Mouse (Mus musculus) heart, postnatal 0 days (tissue): ENCODE measurements around the gene Syt3. TPM values are rescaled to one million over a fixed set of nuclear protein-coding genes. Genes with fewer than 3 reads are reported as not detected.
A peak's percentile ranks its signal among the peaks of the same experiment; 100 is the strongest.

ENCODE experiments used
- ATAC-seq: fragments of 200-750 bp; cut with Nextera tagmentation; 2 replicates; pipeline ENCODE4 v1.8.0; 2017; ENCODE audit warnings: low read depth, moderate number of reproducible peaks, moderate library complexity; ENCODE audit not compliant: insufficient read depth
- DNase-seq: peaks from one replicate; pipeline ENCODE4 v3.0.0-alpha.2; 2016; ENCODE audit warnings: low spot score
- H3K27ac ChIP-seq: fragments of 300-500 bp; sonication (generic); 2 replicates; pipeline ENCODE4 v1.5.1; 2014; ENCODE audit warnings: low read depth, mild to moderate bottlenecking
- H3K27me3 ChIP-seq: fragments of 300-500 bp; sonication (generic); 2 replicates; pipeline ENCODE4 v1.6.1; 2014; ENCODE audit warnings: low read length, mixed read lengths; ENCODE audit not compliant: control insufficient read depth, insufficient read depth
- H3K36me3 ChIP-seq: fragments of 300-500 bp; sonication (generic); replicated peaks from 2 replicates; pipeline ENCODE4 v1.6.1; 2014; ENCODE audit warnings: low read length, mixed read lengths; ENCODE audit not compliant: control insufficient read depth, insufficient read depth
- H3K4me1 ChIP-seq: fragments of 300-500 bp; sonication (generic); 2 replicates; pipeline ENCODE4 v1.6.1; 2014; ENCODE audit warnings: antibody characterized with exemption; ENCODE audit not compliant: control insufficient read depth, insufficient read depth
- H3K4me2 ChIP-seq: fragments of 300-500 bp; sonication (generic); 2 replicates; pipeline ENCODE4 v1.6.1; 2014; ENCODE audit warnings: low read depth, mild to moderate bottlenecking, low read length, moderate library complexity
- H3K4me3 ChIP-seq: fragments of 300-500 bp; sonication (generic); 2 replicates; pipeline ENCODE4 v1.5.1; 2014; ENCODE audit warnings: low read depth, low read length
- H3K9ac ChIP-seq: fragments of 300-500 bp; sonication (generic); replicated peaks from 2 replicates; pipeline ENCODE4 v1.6.1; 2014; ENCODE audit warnings: low read depth, low read length, mixed read lengths
- H3K9me3 ChIP-seq: fragments of 300-500 bp; sonication (generic); replicated peaks from 2 replicates; pipeline ENCODE4 v1.6.1; 2016; ENCODE audit warnings: low read length; ENCODE audit not compliant: control insufficient read depth
- CTCF ChIP-seq: IDR thresholded peaks from 2 replicates; pipeline ENCODE4 v1.5.1; 2016; ENCODE audit warnings: antibody characterized with exemption, control low read depth, low read depth
- EP300 ChIP-seq: IDR thresholded peaks from 2 replicates; pipeline ENCODE4 v1.6.1; 2016; ENCODE audit warnings: antibody characterized with exemption, low read depth
- WGBS: fragments of 180-500 bp; shearing (Covaris S2); extraction: QIAGEN DNeasy Blood & Tissue Kit; methylation state at CpG from one replicate; pipeline ENCODE4 v1.1.7; 2014; 5-methylcytosine and 5-hydroxymethylcytosine counted together
- polyA plus RNA-seq: library from polyadenylated mRNA; unstranded; fragments of >200 nt; fragmentation: Nextera tagmentation; extraction: Ambion mirVana; gene quantifications from 2 replicates; pipeline ENCODE4 v1.2.1, GENCODE M21; 2015
- total RNA-seq: library from RNA; depleted of rRNA; stranded (reverse); fragments of >200 nt; gene quantifications from 2 replicates; pipeline ENCODE4 v1.2.3, GENCODE M21; 2014; ENCODE audit warnings: low replicate concordance

Gene Syt3
- total and polyA plus RNA-seq, 2 experiments from 2014 or later, result 0.86 to 3.1 TPM

GRCm38 (mm10) chr7:44337121-44337849 is 46.6 kb upstream of the Syt3 start:
- TF ChIP-seq CTCF (no peak), EP300 (no peak)
- Histone ChIP-seq H3K9ac (no peak overlapping the region), H3K27me3 (peaks cover 69% of the 10 kb centered on the region), H3K4me3 (no peak overlapping the region), H3K36me3 (no peaks in the 10 kb centered on the region), H3K27ac (no peak overlapping the region), H3K4me2 (no peak overlapping the region), H3K9me3 (no peaks in the 10 kb centered on the region), H3K4me1 (no peaks in the 10 kb centered on the region)
- no peak for DNase-seq
- 5% methylated on average over 32 of the region's 32 CpGs for WGBS
- ATAC-seq, result no peak

- no peak overlapping the region for H3K4me2 ChIP-seq
- H3K27me3 ChIP-seq, result peaks cover 55% of the 10 kb centered on the region
- H3K9me3 ChIP-seq, result no peaks in the 10 kb centered on the region
- H3K4me1 ChIP-seq, result no peaks in the 10 kb centered on the region
- ATAC-seq (no peak), DNase-seq (no peak)
- H3K4me3 ChIP-seq, result no peak overlapping the region
- 48% methylated on average over 6 of the region's 6 CpGs for WGBS
- no peak overlapping the region for H3K9ac ChIP-seq
- TF ChIP-seq EP300 (no peak), CTCF (no peak)
- H3K36me3 ChIP-seq, result no peaks in the 10 kb centered on the region
- H3K27ac ChIP-seq, result no peak overlapping the region
Measured at GRCm38 (mm10) chr7:44340226-44340625, 43.7 kb upstream of the Syt3 start.

- TF ChIP-seq CTCF, result no peak
- TF ChIP-seq EP300, result no peak
- Histone ChIP-seq H3K27ac (no peak overlapping the region), H3K4me2 (no peak overlapping the region), H3K9ac (no peak overlapping the region), H3K36me3 (no peaks in the 10 kb centered on the region), H3K27me3 (peaks cover 46% of the 10 kb centered on the region), H3K4me3 (no peak overlapping the region), H3K4me1 (no peaks in the 10 kb centered on the region), H3K9me3 (no peaks in the 10 kb centered on the region)
- 52% methylated on average over 10 of the region's 10 CpGs for WGBS
- DNase-seq (no peak), ATAC-seq (no peak)
Measured at GRCm38 (mm10) chr7:44341119-44341518, 42.8 kb upstream of the Syt3 start.

DNA sequence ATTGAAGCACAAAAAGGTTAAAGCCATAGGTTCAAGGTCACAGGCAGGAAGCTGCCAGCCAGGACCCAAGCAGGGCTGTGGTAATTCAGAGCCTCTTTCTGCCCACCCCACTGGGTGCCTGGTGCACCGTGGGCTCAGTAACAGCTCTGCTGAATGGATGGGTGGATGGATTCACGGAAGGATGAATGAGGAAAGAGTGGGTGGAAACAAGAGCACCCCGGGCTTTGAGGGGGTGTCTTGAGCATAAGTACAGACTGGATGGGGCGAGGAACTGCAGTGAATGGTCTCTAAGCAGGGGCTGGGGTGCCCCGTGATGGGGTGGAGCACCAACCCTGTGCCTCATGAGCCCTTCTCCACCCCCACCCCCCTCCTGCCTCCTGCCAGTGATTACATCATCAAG is 42.2 kb upstream of the Syt3 start:
- H3K27ac ChIP-seq, result no peak overlapping the region
- H3K4me3 ChIP-seq, result no peak overlapping the region
- peaks cover 40% of the 10 kb centered on the region for H3K27me3 ChIP-seq
- H3K4me1 ChIP-seq, result no peaks in the 10 kb centered on the region
- no peaks in the 10 kb centered on the region for H3K9me3 ChIP-seq
- no peak overlapping the region for H3K4me2 ChIP-seq
- 58% methylated on average over 5 of the region's 5 CpGs for WGBS
- H3K36me3 ChIP-seq, result no peaks in the 10 kb centered on the region
- DNase-seq, result no peak
- ATAC-seq, result no peak
- TF ChIP-seq CTCF (no peak), EP300 (no peak)
- H3K9ac ChIP-seq, result no peak overlapping the region

DNA sequence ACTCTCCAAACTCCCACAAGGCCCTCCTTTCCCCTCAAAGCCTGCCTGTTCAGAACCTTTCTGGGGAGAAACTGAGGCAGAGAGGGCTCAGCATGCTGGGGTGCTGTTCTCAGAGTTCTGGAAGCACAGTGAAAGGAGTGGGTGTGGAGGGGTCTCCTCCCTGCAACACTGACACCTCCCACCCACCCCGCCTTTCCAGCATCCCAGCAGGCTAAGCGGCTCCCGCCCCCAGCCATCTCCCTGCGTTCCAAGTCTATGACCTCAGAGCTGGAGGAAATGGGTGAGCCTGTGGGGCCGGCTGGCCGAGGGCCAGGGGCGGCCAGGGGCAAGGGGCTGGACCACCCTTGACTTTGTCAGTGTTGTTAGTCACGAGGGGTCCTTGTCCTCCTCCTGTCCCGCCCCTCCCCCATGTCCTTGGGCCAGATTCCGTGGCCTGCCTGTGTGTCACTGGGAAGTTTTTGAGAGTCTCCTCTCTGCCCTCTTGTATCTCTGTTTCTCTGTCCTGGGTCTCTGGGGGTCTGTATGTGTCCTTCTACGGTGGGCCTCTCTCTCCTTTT is 40.4 kb upstream of the Syt3 start:
- Histone ChIP-seq H3K27me3 (peaks cover 33% of the 10 kb centered on the region; the same call in 1 of the 2 replicates), H3K9ac (no peak overlapping the region), H3K4me1 (no peaks in the 10 kb centered on the region), H3K4me2 (no peak overlapping the region), H3K27ac (no peak overlapping the region), H3K36me3 (no peaks in the 10 kb centered on the region), H3K4me3 (no peak overlapping the region), H3K9me3 (no peaks in the 10 kb centered on the region)
- no peak for DNase-seq
- WGBS, result 8% methylated on average over 11 of the region's 11 CpGs
- ATAC-seq, result 0 out of 2 replicates have a peak, but pooled peaks have one; percentile 9
- TF ChIP-seq EP300 (no peak), CTCF (no peak)

DNA sequence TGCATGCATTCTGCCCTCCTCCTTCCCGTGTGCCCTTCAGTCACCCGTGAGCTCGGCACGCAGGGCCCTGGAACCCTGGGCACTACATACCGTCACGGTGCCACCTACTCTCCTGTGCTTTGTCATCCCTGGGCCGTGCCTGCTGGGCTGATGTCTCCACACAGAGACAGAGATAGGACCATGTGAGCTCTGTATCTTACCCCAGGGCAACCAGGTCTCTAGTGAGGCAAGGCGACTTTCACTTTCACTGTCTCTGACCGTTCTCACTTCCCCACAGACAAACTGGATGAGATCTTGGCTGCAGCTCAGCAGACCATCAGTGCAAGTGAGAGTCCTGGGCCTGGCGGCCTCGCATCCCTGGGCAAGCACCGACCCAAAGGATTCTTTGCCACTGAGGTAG is 39.3 kb upstream of the Syt3 start:
- H3K27me3 ChIP-seq, result peaks cover 36% of the 10 kb centered on the region
- TF ChIP-seq CTCF, result no peak
- no peak for TF ChIP-seq EP300
- H3K27ac ChIP-seq, result no peak overlapping the region
- ATAC-seq, result no peak
- H3K4me2 ChIP-seq, result no peak overlapping the region
- DNase-seq, result no peak
- 53% methylated on average over 12 of the region's 12 CpGs for WGBS
- H3K4me3 ChIP-seq, result no peak overlapping the region
- no peaks in the 10 kb centered on the region for H3K9me3 ChIP-seq
- no peaks in the 10 kb centered on the region for H3K36me3 ChIP-seq
- no peaks in the 10 kb centered on the region for H3K4me1 ChIP-seq
- no peak overlapping the region for H3K9ac ChIP-seq
